23 mouse cellular contexts compared by ENCODE assay signal in genomic region chr3:127748644-127749043, GRCm38 (mm10). TPM values are rescaled to one million over a fixed set of nuclear protein-coding genes. Genes with fewer than 3 reads are reported as not detected.
DNase-seq lines count a peak whose midpoint lies in the region; ATAC-seq and TF ChIP-seq lines count a peak whose summit lies in the region.
"Had no signal": no experiment of that assay in that cellular context is flagged by ENCODE, and none has a peak within 500 bp of the region (broad histone marks: within the 10 kb centered on the region; RNA-seq: fewer than 3 reads in every experiment).

No protein-coding gene starts in this region.

- no peak for TF ChIP-seq CTCF in hindbrain, postnatal 0 days (IDR thresholded peaks at IDR 0.05; ENCODE audit: low read depth)

- no peak; the same call in 1 of the 2 replicates for ATAC-seq in hindbrain, embryonic 11.5 days (ENCODE audit: low FRiP score)
- no peak for ATAC-seq in hindbrain, postnatal 0 days
- no peak for ATAC-seq in forebrain, embryonic 16.5 days
- peak; percentile 8; the same call in 1 of the 2 replicates for ATAC-seq in midbrain, embryonic 11.5 days (ENCODE audit: low FRiP score)
- no peak for ATAC-seq in neural tube, embryonic 13.5 days (ENCODE audit: low read depth)
- no peak for ATAC-seq in heart, embryonic 11.5 days (replicated peaks; ENCODE audit: insufficient number of reproducible peaks, low FRiP score, low TSS enrichment)

- H3K27me3 ChIP-seq in hindbrain, embryonic 11.5 days (ENCODE audit: control insufficient read depth, insufficient read depth, low read length): peaks cover 6% of the 10 kb centered on the region; the same call in 1 of the 2 replicates
- peaks cover 13% of the 10 kb centered on the region; the same call in 1 of the 2 replicates for H3K27me3 ChIP-seq in hindbrain, postnatal 0 days (ENCODE audit: insufficient read depth, low read length)
- H3K27me3 ChIP-seq in forebrain, embryonic 16.5 days (replicated peaks; ENCODE audit: control insufficient read depth, insufficient read depth, low read length): peaks cover 2% of the 10 kb centered on the region; the same call in 1 of the 2 replicates
- H3K27me3 ChIP-seq in midbrain, embryonic 11.5 days (ENCODE audit: control insufficient read depth, insufficient read depth, low read length): peaks cover 41% of the 10 kb centered on the region
- peaks cover 75% of the 10 kb centered on the region for H3K27me3 ChIP-seq in neural tube, embryonic 13.5 days
- peaks cover 30% of the 10 kb centered on the region for H3K27me3 ChIP-seq in heart, embryonic 11.5 days (ENCODE audit: control insufficient read depth, insufficient read depth, low read length)

- 52% methylated on average over 4 of the region's 4 CpGs for WGBS in hindbrain, embryonic 11.5 days
- whole genome bisulfite sequencing in hindbrain, postnatal 0 days: 43% methylated on average over 4 of the region's 4 CpGs
- WGBS in forebrain, embryonic 16.5 days: 22% methylated on average over 4 of the region's 4 CpGs
- whole genome bisulfite sequencing in midbrain, embryonic 11.5 days: 29% methylated on average over 4 of the region's 4 CpGs
- WGBS in neural tube, embryonic 13.5 days: 23% methylated on average over 4 of the region's 4 CpGs
- WGBS in heart, embryonic 11.5 days (ENCODE audit: insufficient replicate concordance): 56% methylated on average over 4 of the region's 4 CpGs

- H3K4me3 ChIP-seq in hindbrain, embryonic 11.5 days (ENCODE audit: low read depth, low read length): no peak overlapping the region
- no peak overlapping the region for H3K4me3 ChIP-seq in hindbrain, postnatal 0 days (ENCODE audit: low read length)
- H3K4me3 ChIP-seq in forebrain, embryonic 16.5 days (replicated peaks; ENCODE audit: low read length): no peak overlapping the region
- no peak overlapping the region for H3K4me3 ChIP-seq in midbrain, embryonic 11.5 days (ENCODE audit: low read depth, low read length)
- no peak overlapping the region for H3K4me3 ChIP-seq in neural tube, embryonic 13.5 days
- H3K4me3 ChIP-seq in heart, embryonic 11.5 days (ENCODE audit: low read depth, low read length): no peak overlapping the region
- H3K4me3 ChIP-seq: heart, adult 2 months; limb, embryonic 13.5 days; lung, embryonic 15.5 days had no signal

- no peaks in the 10 kb centered on the region for H3K36me3 ChIP-seq in hindbrain, embryonic 11.5 days (ENCODE audit: control insufficient read depth, insufficient read depth, low read length)
- no peaks in the 10 kb centered on the region for H3K36me3 ChIP-seq in hindbrain, postnatal 0 days (ENCODE audit: insufficient read depth, low read length)
- H3K36me3 ChIP-seq in forebrain, embryonic 16.5 days (ENCODE audit: control insufficient read depth, insufficient read depth): no peaks in the 10 kb centered on the region
- H3K36me3 ChIP-seq in midbrain, embryonic 11.5 days (ENCODE audit: control insufficient read depth, insufficient read depth, low read length): no peaks in the 10 kb centered on the region
- no peaks in the 10 kb centered on the region for H3K36me3 ChIP-seq in neural tube, embryonic 13.5 days
- no peaks in the 10 kb centered on the region for H3K36me3 ChIP-seq in heart, embryonic 11.5 days (ENCODE audit: control insufficient read depth, insufficient read depth, low read length)
- H3K36me3 ChIP-seq: G1E; limb, embryonic 13.5 days; lung, embryonic 15.5 days had no signal

- DNase-seq in hindbrain, embryonic 11.5 days (ENCODE audit: low spot score): peak; percentile 24
- no peak for DNase-seq in hindbrain, postnatal 0 days (ENCODE audit: low spot score)
- DNase-seq in midbrain, embryonic 11.5 days (ENCODE audit: low spot score, missing footprints): peak; percentile 91
- DNase-seq in urinary bladder, postnatal 4 days (ENCODE audit: low spot score in 2 of 2): no peak
- no peak for DNase-seq in cerebellum, postnatal 36 days
- DNase-seq: adrenal gland, postnatal 14 days; cerebellum, adult 11 months; cerebellum, postnatal 25 days; gastrocnemius, postnatal 10 days; heart, adult 2 months; kidney, adult 18-20 months; kidney, postnatal 10 days; right cerebral cortex, postnatal 14 days; spleen, adult 18-20 months; thymus, adult 2 months had no signal

- H3K4me2 ChIP-seq in hindbrain, embryonic 11.5 days (replicated peaks; ENCODE audit: low read depth, low read length): peak overlapping the region; percentile 17
- no peak overlapping the region for H3K4me2 ChIP-seq in hindbrain, postnatal 0 days (ENCODE audit: low read depth, low read length)
- H3K4me2 ChIP-seq in forebrain, embryonic 16.5 days (ENCODE audit: low read length): peak overlapping the region; percentile 63; the same call in 1 of the 2 replicates
- H3K4me2 ChIP-seq in midbrain, embryonic 11.5 days: peak overlapping the region; percentile 37; the same call in 1 of the 2 replicates
- H3K4me2 ChIP-seq in neural tube, embryonic 13.5 days: peak overlapping the region; percentile 52
- no peak overlapping the region for H3K4me2 ChIP-seq in heart, embryonic 11.5 days
- H3K4me2 ChIP-seq: lung, embryonic 15.5 days had no signal

- H3K27ac ChIP-seq in hindbrain, embryonic 11.5 days (ENCODE audit: low read depth, low read length): peak overlapping the region; percentile 37; the same call in 1 of the 2 replicates
- no peak overlapping the region for H3K27ac ChIP-seq in hindbrain, postnatal 0 days
- peak overlapping the region; percentile 70 for H3K27ac ChIP-seq in forebrain, embryonic 16.5 days (ENCODE audit: low read length)
- H3K27ac ChIP-seq in midbrain, embryonic 11.5 days (ENCODE audit: low read depth, low read length): peak overlapping the region; percentile 72
- H3K27ac ChIP-seq in neural tube, embryonic 13.5 days (replicated peaks): no peak overlapping the region
- no peak overlapping the region for H3K27ac ChIP-seq in heart, embryonic 11.5 days (ENCODE audit: low read depth, low read length)
- H3K27ac ChIP-seq: heart, adult 2 months; limb, embryonic 13.5 days; liver, embryonic 14.5 days; lung, embryonic 15.5 days; macrophage had no signal

- peaks cover 12% of the 10 kb centered on the region for H3K4me1 ChIP-seq in hindbrain, embryonic 11.5 days (replicated peaks; ENCODE audit: control insufficient read depth, insufficient read depth, low read length)
- no peaks in the 10 kb centered on the region for H3K4me1 ChIP-seq in hindbrain, postnatal 0 days (ENCODE audit: insufficient read depth, low read length)
- H3K4me1 ChIP-seq in forebrain, embryonic 16.5 days (replicated peaks; ENCODE audit: control insufficient read depth, insufficient read depth, low read length): peaks cover 30% of the 10 kb centered on the region
- H3K4me1 ChIP-seq in midbrain, embryonic 11.5 days (ENCODE audit: control insufficient read depth, insufficient read depth, low read length): peaks cover 45% of the 10 kb centered on the region
- H3K4me1 ChIP-seq in neural tube, embryonic 13.5 days (replicated peaks): peaks cover 48% of the 10 kb centered on the region
- no peaks in the 10 kb centered on the region for H3K4me1 ChIP-seq in heart, embryonic 11.5 days (ENCODE audit: control insufficient read depth, insufficient read depth, low read length)

- H3K9me3 ChIP-seq in hindbrain, embryonic 11.5 days (ENCODE audit: control insufficient read depth, low read length): no peaks in the 10 kb centered on the region
- H3K9me3 ChIP-seq in hindbrain, postnatal 0 days (ENCODE audit: low read length): no peaks in the 10 kb centered on the region
- peaks cover 2% of the 10 kb centered on the region; the same call in 1 of the 2 replicates for H3K9me3 ChIP-seq in forebrain, embryonic 16.5 days (ENCODE audit: control insufficient read depth, low read length)
- H3K9me3 ChIP-seq in midbrain, embryonic 11.5 days (ENCODE audit: control insufficient read depth, low read length): no peaks in the 10 kb centered on the region
- H3K9me3 ChIP-seq in neural tube, embryonic 13.5 days: no peaks in the 10 kb centered on the region
- no peaks in the 10 kb centered on the region for H3K9me3 ChIP-seq in heart, embryonic 11.5 days (replicated peaks; ENCODE audit: control insufficient read depth, low read length)
- H3K9me3 ChIP-seq: G1E; lung, embryonic 15.5 days had no signal

- no peak overlapping the region for H3K9ac ChIP-seq in hindbrain, embryonic 11.5 days (ENCODE audit: low read depth, low read length)
- no peak overlapping the region for H3K9ac ChIP-seq in hindbrain, postnatal 0 days (replicated peaks; ENCODE audit: low read length)
- H3K9ac ChIP-seq in forebrain, embryonic 16.5 days (replicated peaks; ENCODE audit: low read depth, low read length): no peak overlapping the region; the same call in 1 of the 2 replicates
- no peak overlapping the region for H3K9ac ChIP-seq in midbrain, embryonic 11.5 days (ENCODE audit: low read length)
- no peak overlapping the region for H3K9ac ChIP-seq in neural tube, embryonic 13.5 days
- no peak overlapping the region for H3K9ac ChIP-seq in heart, embryonic 11.5 days (ENCODE audit: low read depth, low read length)
- H3K9ac ChIP-seq: limb, embryonic 13.5 days; liver, embryonic 14.5 days; lung, embryonic 15.5 days had no signal

RNA-seq across cellular contexts. Expression of gene Alpk1, which starts 31.7 kb away (rescaled TPM):
- polyA plus RNA-seq in hindbrain, embryonic 11.5 days (2014; fragmentation: Nextera tagmentation; extraction: Ambion mirVana): 1.2 and 1.3 TPM in 2 replicates
- total RNA-seq in hindbrain, postnatal 0 days (2014; rRNA removed): 1.3 and 5.3 TPM in 2 replicates
- 0.49 and 0.57 TPM in 2 replicates for polyA plus RNA-seq in hindbrain, postnatal 0 days (2015; fragmentation: Nextera tagmentation; extraction: Ambion mirVana)
- 0.92 and 0.99 TPM in 2 replicates for polyA plus RNA-seq in forebrain, embryonic 16.5 days (2015; fragmentation: Nextera tagmentation; extraction: Ambion mirVana)
- polyA plus RNA-seq in midbrain, embryonic 11.5 days (2014; fragmentation: Nextera tagmentation; extraction: Ambion mirVana): 0.70 and 0.72 TPM in 2 replicates
- 0.61 and 0.80 TPM in 2 replicates for polyA plus RNA-seq in neural tube, embryonic 13.5 days (2015; fragmentation: Nextera tagmentation; extraction: Ambion mirVana)
- polyA plus RNA-seq in heart, embryonic 11.5 days (2014; fragmentation: Nextera tagmentation; extraction: Ambion mirVana): 0.72 and 1.2 TPM in 2 replicates

RNA-seq across cellular contexts. Expression of gene Tifa, which starts 41.0 kb away (rescaled TPM):
- polyA plus RNA-seq in hindbrain, embryonic 11.5 days (2014; fragmentation: Nextera tagmentation; extraction: Ambion mirVana): 4.5 and 4.7 TPM in 2 replicates
- 1.7 and 1.9 TPM in 2 replicates for total RNA-seq in hindbrain, postnatal 0 days (2014; rRNA removed)
- 3.6 and 3.8 TPM in 2 replicates for polyA plus RNA-seq in hindbrain, postnatal 0 days (2015; fragmentation: Nextera tagmentation; extraction: Ambion mirVana)
- 3.4 and 5.0 TPM in 2 replicates for polyA plus RNA-seq in forebrain, embryonic 16.5 days (2015; fragmentation: Nextera tagmentation; extraction: Ambion mirVana)
- polyA plus RNA-seq in midbrain, embryonic 11.5 days (2014; fragmentation: Nextera tagmentation; extraction: Ambion mirVana): 3.7 and 4.3 TPM in 2 replicates
- polyA plus RNA-seq in neural tube, embryonic 13.5 days (2015; fragmentation: Nextera tagmentation; extraction: Ambion mirVana): 2.9 and 4.6 TPM in 2 replicates
- polyA plus RNA-seq in heart, embryonic 11.5 days (2014; fragmentation: Nextera tagmentation; extraction: Ambion mirVana): 3.3 and 3.4 TPM in 2 replicates

Comparison
In these comparisons a context has a peak if more than half of its experiments do, and no peak if none do; other contexts are left out.
1. DNase-seq: peak in hindbrain, embryonic 11.5 days (single experiment) and midbrain, embryonic 11.5 days (single experiment); none in hindbrain, postnatal 0 days (single experiment), urinary bladder, postnatal 4 days (0 of 2) and cerebellum, postnatal 36 days (0 of 2).
2. H3K27ac ChIP-seq: peak in hindbrain, embryonic 11.5 days (single experiment), forebrain, embryonic 16.5 days (single experiment) and midbrain, embryonic 11.5 days (single experiment); none in hindbrain, postnatal 0 days (single experiment), neural tube, embryonic 13.5 days (single experiment) and heart, embryonic 11.5 days (single experiment).
3. H3K4me2 ChIP-seq: peak in hindbrain, embryonic 11.5 days (single experiment), forebrain, embryonic 16.5 days (single experiment), midbrain, embryonic 11.5 days (single experiment) and neural tube, embryonic 13.5 days (single experiment); none in hindbrain, postnatal 0 days (single experiment) and heart, embryonic 11.5 days (single experiment).